Mouse (Mus musculus) erythroblast, adult 5-6 weeks (primary cell): ENCODE results near the gene Dnajb14. TPM values are rescaled to one million over a fixed set of nuclear protein-coding genes. Genes with fewer than 3 reads are reported as not detected.
"Not testable (repeated sequence)": the region's sequence is repeated elsewhere in the genome, so short reads cannot be mapped to it uniquely, and the experiment has no call there.

Source experiments
- ATAC-seq: replicated peaks from 2 replicates; pipeline ENCODE4 v1.8.0; 2016; ENCODE audit warnings: moderate number of reproducible peaks, mild to moderate bottlenecking, moderate TSS enrichment, inconsistent platforms; ENCODE audit not compliant: poor library complexity, low FRiP score, severe bottlenecking
- total RNA-seq, 2 experiments: library from RNA; stranded (forward) in 1 of 2; stranded (reverse) in 1 of 2; fragments of 150-400 nt in 1 of 2; fragments of 200-764, 138-1000 nt in 1 of 2; gene quantifications; 2 replicates each; pipeline versions ENCODE4 v1.2.3 to v1.2.4; 2015 to 2017; ENCODE audit warnings: low replicate concordance in 2 of 2

Gene Dnajb14
- total RNA-seq (2015; ENCODE audit: low replicate concordance) (3.7 and 7.5 TPM in 2 replicates), total RNA-seq (2017; ENCODE audit: low replicate concordance) (3.5 and 3.7 TPM in 2 replicates)

DNA sequence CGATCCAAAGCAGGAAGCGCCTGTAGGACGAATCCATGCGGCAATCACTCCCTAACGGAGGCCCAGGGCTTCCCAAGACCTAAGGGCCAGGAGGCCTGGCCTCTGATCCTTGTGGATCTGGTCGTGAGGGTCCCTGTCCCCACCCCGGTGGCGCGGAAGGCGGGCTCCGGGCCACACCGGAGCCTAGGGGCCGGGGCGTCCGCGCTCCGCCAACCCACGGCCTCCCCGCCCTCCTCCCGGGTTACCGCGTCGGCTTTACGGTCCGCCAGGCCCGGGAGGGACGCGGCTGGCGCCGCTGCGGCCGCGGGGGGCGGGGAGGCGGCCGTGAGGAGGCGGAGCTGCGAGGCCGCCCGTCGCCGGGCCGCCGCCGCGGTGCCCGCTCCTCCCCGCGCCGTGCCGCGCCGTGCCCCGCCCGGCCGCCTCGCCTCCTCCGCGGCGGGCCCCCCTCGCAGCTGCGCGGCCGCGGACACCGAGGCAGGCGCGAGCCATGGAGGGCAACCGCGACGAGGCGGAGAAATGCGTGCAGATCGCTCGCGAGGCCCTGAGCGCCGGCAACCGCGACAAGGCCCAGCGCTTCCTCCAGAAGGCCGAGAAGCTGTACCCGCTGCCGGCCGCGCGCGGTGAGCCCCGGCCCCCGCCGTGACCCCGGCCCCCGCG is at the start of gene Dnajb14:
Dnajb14 (plus strand) TSS at position 239 of the 657 bp plus-strand sequence.
- peak; percentile 44 for ATAC-seq

DNA sequence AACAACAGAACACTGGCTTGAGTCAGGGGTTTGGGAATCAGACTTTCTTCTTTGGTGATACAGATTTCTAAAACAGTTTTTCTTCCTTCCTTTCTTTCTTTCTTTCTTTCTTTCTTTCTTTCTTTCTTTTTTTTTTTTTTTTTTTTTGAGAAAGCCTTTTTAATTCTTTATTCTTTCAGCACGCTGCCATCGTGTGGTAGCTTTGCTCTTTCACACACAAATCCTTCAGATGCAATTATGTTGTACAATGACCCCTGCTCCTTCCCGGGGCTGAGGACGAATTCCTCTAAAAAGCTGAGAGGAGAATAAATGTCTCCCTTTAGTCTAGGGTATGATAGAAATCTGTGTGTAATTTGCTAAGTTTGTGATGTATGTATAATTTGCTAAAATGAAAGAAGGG is 48.8 kb upstream of the Dnajb14 start:
- ATAC-seq: no peak

DNA sequence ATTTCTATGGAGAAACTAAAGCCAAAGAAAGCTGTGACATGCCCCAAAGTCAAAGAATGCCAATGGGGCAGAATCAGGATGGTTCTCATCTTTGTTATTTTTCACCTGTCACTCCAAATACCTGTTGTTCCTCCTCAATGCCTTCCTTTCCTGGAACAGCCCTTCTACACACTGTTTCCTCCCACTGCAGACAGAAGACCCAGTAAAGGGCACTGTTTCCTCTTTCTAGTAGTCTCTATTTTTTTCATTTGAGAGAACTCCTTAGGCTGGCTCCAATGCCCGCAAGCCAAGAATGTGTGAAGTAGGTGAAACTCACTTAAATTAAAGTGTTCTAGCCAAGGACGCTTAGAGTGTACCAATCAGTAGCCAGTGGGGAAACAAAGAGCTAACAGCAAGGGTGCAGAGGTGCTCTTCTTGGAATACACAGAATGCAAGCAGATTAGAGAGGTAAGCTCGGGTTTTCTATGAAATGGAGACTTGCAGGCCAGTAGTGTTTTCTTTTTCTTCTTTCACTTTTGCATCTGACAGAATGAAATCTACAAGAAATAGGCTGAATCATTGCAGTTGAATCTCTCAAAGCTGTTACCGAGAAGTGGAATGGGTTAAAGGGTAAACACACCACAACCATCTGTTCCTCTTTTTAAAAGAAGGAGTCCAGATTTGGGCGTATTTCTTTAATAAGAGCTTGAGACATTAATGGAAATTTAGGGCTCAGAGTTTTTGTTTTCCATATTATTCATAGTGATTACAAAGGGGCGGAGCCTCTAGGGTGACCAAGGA is 46.6 kb upstream of the Dnajb14 start:
- ATAC-seq: no peak

DNA sequence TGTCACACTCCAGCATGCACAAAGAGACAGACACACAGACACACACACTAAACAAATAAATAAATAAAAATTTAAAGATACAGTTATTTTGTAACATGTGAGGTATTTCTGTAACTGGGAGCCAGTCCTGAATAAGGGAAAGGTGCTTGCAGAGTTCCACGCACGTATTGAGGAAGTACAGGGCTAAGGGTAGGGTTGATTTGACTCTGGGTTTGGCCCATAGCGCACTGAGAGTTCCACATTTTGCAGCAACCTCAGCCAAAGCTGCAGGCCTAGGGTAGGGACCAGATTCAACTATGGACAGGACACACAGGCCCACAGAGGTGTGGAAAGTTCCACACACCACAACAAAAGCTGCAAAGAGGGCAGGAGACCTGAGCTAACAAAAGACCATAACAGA is 44.2 kb upstream of the Dnajb14 start:
- ATAC-seq: no peak

DNA sequence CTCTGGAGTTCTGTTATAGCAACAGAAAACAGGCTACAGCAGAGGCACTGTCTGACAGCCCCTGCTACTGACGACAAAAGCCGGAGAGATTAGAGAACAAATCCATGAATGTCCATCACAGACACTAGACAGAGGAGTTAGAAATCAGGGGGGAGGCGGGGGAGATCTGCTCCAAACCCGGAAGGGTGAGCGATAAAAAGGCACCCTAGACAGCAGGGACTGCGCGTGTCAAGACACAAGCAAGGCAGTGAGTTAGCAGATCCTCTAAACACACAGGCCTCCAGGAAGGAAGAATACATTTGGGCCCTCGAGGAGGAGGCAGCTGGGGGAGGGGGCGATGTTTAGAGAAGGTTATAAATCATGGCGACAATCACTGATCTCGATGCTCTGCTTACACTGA is 39.8 kb upstream of the Dnajb14 start:
- ATAC-seq: no peak

DNA sequence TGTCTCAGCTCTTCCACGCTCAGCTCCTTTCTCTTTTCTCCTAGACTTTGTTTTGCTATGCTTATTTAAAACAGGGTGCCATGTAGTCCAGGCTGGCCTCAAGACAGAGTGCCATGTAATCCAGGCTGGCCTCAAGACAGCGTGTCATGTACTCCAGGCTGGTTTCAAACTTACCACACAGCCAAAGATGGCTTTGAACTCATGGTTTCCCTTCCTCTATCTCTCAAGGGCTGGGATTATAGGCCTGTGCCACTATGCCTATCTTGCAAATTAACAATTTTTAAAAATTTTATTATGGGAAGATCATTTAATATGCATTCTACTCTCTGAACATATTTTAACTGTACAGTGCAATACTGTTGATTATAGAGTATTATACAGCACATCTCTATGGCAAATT is 36.3 kb upstream of the Dnajb14 start:
- no peak for ATAC-seq

DNA sequence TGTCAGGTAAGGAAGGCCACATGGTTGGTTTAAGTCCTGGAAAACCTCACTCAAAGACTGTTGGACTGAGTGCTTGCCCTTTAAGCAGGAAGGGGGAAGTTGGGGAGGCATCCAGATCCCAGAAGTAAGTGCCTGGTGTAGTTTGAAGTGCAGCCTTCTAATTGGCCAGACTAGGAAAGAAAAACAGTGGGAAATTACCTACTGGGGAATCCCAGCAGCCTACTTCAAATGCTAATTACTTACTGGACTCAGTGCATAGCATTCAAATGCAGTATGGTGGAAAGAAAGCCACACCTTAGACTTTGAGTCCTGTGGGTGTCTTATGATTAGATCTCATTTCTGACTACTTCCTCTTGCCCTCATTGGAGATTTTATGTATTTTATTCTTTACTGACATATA is 34.3 kb upstream of the Dnajb14 start:
- ATAC-seq: no peak

DNA sequence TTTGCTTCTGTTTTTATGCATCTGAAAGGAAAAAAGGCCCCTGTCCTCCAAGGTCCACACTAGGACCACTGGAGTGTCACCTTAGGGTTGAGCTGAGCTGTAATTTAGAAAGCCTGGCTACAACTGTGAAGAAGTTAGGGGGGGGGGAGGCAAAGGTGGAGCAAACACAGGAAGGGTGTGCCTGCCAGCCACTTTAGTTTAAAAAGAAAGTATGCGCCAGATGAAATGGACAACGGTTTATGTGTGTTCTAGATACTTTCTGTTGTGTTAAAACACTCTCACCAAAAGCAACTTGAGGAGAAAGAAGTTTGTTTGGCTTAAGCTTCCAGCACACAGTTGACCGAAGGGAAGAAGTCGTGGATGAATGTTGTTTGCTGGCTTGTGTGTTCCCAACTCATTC is 33.8 kb upstream of the Dnajb14 start:
- ATAC-seq: no peak

DNA sequence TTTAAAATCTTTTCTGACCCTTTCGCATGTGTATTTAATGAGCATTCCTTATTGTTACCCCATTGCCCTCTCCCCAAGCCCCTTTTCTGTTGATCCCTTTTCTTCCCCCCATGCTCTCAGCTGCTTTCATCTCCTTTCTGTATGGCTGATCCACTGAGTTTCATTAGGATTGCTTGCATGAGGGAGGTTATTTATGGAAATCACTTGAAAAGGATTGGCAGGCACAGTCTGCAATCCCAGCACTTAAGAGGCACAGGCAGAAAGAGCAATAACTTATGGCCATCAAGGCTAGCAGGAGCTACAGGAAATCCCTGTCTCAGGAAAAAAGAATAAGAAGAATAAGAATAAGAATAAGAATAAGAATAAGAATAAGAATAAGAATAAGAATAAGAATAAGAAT is 30.9 kb upstream of the Dnajb14 start:
- no peak for ATAC-seq

DNA sequence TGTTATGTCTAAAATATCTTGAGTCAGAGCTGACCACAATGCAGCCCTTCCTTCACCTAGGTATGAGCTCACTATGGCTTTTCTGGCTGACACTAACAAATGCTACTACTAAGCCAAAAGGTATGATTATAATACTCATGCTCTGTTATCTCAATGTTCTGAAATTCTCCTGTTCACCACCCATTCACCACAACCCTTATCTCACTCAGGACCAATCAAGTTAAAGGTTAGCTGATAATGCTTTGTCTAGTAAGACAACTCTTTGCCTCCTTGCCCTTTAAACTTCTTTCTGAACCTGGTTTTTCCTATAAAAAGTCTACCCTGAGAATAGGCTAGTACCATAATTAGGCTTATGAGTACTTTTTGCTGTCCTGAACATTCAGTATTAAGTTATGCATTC is 29.3 kb upstream of the Dnajb14 start:
- ATAC-seq: no peak

DNA sequence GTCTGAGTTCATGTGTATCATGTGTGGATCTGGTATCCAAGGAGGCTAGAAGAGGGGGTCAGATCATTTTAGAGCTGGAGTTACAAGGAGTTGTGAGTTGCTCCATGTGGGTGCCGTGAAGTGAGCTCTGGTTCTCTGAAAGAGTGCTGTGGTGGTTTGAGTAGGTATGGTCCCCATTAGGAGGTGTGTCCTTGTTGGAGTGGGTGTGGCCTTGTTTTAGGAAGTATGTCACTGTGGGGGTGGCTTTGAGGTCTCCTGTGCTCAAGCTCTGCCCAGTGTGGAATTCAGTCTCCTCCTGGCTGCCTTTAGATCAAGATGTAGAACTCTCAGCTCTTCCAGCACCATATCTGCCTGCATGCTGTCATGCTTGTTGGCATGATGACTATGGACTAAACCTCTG is 24.5 kb upstream of the Dnajb14 start:
- peak; percentile 59; the same call in 1 of the 2 replicates for ATAC-seq

DNA sequence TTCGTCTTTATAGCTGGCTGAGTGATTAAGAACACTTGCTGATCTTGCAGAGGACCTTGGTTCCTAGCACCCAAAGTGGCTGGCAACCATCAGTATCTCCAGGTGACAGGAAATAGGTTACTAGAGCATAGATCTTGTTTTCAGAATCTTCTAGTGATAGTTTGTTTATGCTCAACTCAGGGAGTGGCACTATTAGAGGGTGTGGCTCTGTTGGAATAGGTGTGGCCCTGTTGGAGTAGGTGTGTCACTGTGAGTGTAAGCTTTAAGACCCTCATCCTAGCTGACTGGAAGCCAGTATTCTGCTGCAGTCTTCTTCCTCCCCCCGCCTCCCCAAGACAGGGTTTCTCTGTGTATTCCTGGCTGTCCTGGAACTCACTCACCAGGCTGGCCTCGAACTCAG is 23.2 kb upstream of the Dnajb14 start:
- ATAC-seq: no peak

DNA sequence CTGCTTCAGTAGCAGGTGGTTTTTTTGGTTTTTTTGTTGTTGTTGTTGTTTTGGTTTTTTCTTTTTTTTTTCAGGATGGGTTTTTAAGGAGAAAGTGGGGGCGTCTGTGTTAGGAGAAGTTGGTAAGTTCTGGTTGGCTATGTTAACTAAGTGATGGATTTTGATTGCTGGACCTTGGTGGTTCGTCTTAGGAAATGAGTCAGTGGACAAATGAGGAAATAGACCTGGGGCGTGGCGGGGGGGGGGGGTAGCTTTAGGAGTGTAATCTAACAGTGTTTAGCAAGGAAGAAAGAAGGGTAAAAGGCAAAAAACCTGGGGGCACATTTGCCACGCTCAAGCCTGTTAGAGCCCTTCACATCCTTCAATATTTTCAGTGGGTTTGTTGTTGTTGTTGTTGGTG is 20.9 kb upstream of the Dnajb14 start:
- ATAC-seq: no peak

DNA sequence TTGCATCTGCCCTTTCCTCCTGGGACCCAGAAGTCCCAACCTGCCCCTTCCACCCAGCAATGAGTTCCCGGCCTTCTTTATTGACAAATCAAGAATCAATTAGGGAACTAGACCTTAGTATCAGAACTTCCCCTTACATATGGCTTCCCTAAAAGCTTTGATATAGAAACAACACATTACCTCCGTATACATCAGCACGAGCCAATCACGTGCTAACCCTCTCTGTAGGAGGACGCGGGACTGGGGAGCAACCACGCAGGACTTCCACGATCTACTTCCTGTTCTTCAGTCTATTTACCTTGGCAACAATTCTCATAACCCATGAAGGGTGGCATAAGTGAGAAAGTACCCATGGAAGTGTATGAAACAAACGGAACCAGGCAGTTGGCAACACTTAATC is 19.1 kb upstream of the Dnajb14 start:
- no peak for ATAC-seq

DNA sequence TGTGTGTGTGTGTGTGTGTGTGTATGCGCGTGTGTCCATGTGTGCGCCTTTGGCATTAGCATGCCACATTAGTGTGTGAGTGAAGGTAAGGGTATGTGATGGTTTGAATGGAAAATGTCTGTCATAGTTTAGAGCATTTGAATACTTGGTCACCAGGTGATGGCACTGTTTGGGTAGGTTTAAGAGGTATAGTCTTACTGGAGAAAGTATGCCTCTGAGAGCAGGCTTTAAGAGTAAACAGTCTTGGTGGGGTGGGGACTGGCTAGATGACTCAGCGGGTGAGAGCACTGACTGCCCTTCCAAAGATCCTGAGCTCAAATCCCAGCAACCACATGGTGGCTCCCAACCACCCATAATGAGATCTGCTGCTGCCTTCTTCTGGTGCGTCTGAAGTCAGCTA is 17.8 kb upstream of the Dnajb14 start:
- peak; percentile 79 for ATAC-seq

DNA sequence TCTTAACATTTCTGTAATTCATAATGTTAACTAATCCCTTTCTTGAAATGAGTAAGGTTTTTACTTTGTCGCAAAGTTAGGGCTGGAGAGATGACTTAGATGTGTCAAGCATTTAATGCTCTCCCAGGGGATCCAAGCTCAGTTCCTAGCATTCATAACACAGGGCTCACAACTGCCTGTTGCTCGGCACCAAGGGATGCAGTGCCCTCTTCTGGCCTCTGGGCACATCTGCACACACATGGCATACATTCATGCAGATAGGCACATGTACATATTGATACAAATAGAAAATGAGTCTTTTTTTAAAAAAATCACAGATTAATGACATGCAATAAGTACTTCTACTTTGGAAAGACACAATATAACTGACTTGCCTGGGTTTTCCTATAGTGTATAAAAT is 16.3 kb upstream of the Dnajb14 start:
- no peak for ATAC-seq

DNA sequence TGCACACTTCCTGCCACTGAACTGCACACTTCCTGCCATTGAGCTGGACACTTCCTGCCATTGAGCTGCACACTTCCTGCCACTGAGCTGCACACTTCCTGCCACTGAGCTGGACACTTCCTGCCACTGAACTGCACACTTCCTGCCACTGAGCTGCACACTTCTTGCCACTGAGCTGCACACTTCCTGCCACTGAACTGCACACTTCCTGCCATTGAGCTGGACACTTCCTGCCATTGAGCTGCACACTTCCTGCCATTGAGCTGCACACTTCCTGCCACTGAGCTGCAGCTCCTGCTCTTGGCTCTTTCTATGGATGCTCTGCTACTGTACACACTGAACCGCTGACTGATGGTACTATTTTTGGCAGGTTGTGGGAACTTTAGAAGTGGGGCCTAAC is 14.5 kb upstream of the Dnajb14 start:
- not testable (repeated sequence) for ATAC-seq

DNA sequence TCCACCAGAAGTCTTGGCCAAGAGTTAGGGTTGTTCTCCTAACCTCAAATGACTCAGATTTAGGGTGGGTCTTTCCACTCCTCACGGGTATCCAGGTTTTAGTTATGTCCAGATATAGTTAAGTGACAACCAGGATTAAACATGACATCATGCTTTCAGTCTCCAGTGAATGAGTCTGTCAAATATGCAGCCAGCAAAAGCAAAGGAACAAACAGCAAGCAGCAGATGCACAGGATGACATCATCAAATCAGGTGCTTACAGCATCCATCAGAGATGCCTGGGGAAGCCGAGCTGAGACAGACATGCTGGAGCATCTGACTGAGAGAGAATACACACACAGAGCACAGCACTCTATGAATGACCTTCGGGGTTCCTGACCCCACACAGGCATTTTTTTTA is 12.1 kb upstream of the Dnajb14 start:
- ATAC-seq: no peak

DNA sequence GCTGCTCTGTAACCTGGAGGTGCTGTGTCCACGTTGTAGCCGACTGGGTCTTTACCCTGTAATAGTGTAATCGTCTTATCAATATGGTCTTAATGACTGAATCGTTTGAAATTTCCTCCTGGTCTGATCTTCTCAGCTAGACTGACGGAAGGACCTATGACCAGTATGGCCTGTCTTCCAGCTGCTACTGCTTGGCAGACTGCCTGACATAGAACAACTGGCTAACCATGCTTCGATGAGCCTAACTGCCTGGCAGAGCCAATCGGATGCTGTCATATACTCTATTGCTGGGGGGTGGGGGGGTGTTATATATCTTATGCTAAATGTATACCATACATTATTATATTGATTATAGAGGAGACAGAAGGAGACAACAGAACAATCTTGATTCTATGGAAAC is 11.4 kb upstream of the Dnajb14 start:
- ATAC-seq: no peak

DNA sequence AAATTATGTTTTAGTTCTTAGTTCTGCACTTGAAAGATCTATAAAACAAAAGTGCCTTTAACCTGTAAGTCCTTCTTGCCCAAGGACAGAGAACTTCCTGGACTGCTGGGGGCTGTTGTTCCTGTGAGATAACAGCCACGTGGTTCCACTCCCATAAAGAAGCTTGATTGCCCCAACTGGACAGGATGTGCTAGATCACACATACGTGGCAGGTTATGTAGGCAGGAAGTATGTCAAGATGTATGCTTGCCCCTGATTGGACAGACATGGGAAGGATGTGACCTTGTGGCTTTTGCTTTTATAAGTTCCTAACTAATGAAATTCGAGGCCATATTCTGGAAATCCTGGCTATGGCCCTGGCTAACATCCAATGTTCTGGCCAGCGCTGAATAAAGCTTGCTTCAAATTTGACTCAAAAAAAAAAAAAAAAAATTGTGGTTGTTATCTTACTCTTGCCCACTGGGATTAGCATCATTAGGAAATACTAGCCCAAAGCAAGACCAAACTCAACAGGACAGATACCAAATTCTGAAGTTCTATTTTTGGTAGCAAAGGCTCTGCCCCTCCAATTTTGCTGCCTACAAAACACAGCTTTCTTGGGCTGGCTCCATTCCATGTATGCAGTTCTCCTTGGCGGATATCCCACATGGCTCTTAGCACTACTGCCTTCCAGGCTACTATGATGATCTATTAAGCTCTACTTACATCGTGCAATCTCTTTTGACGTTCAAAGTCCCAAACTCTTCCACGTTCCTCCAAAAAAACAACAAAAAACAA is 6.9 kb upstream of the Dnajb14 start:
- ATAC-seq: no peak

DNA sequence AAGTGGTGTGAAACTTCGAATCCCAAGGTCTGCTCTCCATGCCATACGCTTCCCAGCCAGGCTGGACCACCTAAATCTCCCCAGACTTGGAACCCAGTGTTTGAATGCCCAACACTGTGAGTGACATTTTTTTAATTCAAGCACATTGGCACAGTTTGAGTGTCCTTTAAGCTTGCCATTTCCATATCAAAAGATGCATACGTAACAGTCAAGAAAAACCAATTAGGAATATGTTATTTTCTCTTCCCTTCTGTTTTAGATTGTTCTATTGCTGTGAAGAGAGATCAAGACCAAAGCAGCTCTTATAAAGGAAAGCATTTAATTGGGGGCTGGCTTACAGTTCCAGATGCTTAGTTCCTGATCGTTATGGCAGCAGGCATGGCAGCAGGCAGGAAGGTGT is 6.0 kb upstream of the Dnajb14 start:
- ATAC-seq: no peak
